Mouse (Mus musculus): ENCODE data around the gene RPS10-NUDT3. TPM values are rescaled to one million over a fixed set of nuclear protein-coding genes. Genes with fewer than 3 reads are reported as not detected.

The RPS10-NUDT3 gene
- polyA plus RNA-seq (2015; fragmentation: Nextera tagmentation; extraction: Ambion mirVana), result not detected in 2 replicates

GRCm38 (mm10) chr17:27634871-27635574, at the start of gene RPS10-NUDT3:
Gene RPS10-NUDT3 (minus strand): TSS chr17:27635222.

GRCm38 (mm10) chr17:27655089-27656010, 20.3 kb upstream of the RPS10-NUDT3 start, which contains the start of gene Pacsin1:
Gene Pacsin1 (plus strand): TSS chr17:27655509.

DNA sequence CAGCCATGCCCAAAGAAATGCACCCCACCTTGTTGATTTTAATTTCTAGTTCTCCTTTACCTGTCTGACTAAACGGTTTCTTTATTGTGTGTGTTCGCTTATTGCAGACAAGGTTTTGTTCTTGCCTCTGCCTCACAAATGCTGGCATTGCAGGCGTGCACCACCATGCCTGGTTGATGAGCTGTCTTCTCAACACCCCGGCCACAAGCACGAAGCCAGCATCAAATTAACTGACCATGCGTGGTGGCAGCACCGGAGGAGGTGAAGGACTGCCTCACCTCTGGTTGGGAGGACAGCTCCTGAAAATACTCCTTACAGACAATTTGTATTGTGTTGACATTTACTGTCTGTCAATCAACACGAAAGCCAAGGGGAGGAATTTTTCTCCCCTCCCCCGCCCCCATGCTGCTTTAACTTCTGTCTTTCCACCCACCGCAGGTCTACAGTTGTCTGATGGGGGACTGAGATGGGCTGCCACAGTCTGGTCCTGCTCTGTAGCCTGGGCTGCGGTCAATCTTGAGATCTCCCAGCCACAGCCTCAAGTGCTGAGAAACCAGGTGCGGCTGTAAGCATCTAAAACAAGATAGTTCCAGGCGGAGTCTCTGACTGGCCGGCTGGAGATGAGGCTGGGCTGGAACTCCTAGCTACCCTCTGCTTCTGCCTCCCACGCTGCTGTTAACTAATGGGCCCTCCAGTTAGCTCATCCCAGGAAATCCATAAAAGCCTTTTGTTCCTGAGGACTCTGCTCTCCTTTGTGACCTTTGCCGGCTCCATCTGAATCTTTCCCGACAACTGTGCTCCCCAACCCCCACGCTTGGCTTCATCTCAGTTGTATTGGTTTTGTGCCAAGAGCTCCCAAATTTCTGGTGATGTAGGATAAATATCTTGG, 1.4 kb upstream of the RPS10-NUDT3 start, which contains the start of gene Rps10:
Gene Rps10 (minus strand): TSS at position 538 of the 889 bp plus-strand sequence.

GRCm38 (mm10) chr17:27623360-27624326, 11.4 kb downstream of the RPS10-NUDT3 start, which contains the start of gene Nudt3:
Gene Nudt3 (minus strand): TSS chr17:27623495.

DNA sequence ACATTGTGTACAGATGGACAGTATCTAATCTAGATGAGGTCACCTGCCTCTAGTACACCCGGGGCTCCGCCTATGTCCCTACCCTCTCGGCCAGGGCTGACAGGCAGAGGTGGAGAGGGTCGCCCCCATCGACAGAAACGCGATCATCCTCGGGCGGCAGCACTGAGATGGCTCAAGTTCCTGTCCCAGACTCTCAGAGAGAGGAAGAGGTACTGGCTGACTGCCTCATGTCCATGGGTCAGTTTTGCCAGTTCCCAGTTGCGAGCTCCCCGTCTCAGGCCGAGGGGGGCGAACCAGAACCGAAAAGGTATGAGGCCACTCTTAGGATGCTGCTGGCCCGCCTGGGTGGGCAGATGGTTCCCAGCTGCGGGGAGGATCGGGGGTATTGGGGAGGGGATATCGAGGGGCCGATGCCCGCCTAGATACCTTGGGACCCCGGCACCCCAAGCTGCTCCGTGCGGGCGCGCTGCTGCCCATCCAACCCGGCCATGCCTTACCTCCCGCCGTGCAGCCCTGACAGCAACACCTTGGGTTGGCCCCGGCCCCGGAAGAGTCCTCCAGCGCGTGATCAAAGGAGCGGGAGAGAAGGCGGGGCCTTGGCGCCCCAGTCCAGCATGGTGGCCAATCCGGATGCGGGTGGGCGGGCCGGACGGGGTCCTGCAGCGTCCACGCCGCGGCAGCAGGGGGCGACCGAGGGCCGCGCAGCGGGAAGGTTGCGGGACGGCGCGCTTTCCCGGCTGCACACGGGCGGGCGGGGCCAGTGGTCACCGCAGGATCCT, 69.7 kb downstream of the RPS10-NUDT3 start, which contains the start of gene AI413582:
Gene AI413582 (minus strand): TSS at position 594 of the 779 bp plus-strand sequence.

GRCm38 (mm10) chr17:27556315-27557011, 78.6 kb downstream of the RPS10-NUDT3 start, which contains the start of gene Hmga1:
Gene Hmga1 (plus strand): TSS chr17:27556497.

Other genes starting within 250 kb of the RPS10-NUDT3 start
- not detected in 2 replicates for gene Grm4, start 113.8 kb downstream of the RPS10-NUDT3 start, polyA plus RNA-seq (2015; fragmentation: Nextera tagmentation; extraction: Ambion mirVana)
- gene Hmga1, start 78.7 kb downstream of the RPS10-NUDT3 start, polyA plus RNA-seq (2015; fragmentation: Nextera tagmentation; extraction: Ambion mirVana), result 75.4 and 76.9 TPM in 2 replicates
- 25.3 and 39.1 TPM in 2 replicates for gene AI413582, start 69.5 kb downstream of the RPS10-NUDT3 start, polyA plus RNA-seq (2015; fragmentation: Nextera tagmentation; extraction: Ambion mirVana)
- 48.3 and 49.0 TPM in 2 replicates for gene Nudt3, start 11.7 kb downstream of the RPS10-NUDT3 start, polyA plus RNA-seq (2015; fragmentation: Nextera tagmentation; extraction: Ambion mirVana)
- gene Rps10, start 1.4 kb upstream of the RPS10-NUDT3 start, polyA plus RNA-seq (2015; fragmentation: Nextera tagmentation; extraction: Ambion mirVana), result 728 and 735 TPM in 2 replicates
- gene Pacsin1, start 20.3 kb upstream of the RPS10-NUDT3 start, polyA plus RNA-seq (2015; fragmentation: Nextera tagmentation; extraction: Ambion mirVana), result 0.39 and 0.91 TPM in 2 replicates
- gene Spdef, start 93.7 kb upstream of the RPS10-NUDT3 start, polyA plus RNA-seq (2015; fragmentation: Nextera tagmentation; extraction: Ambion mirVana), result 0.15 TPM in 1 of 2 replicates, not detected in the other
- 12.7 and 13.7 TPM in 2 replicates for gene D17Wsu92e, start 185.4 kb upstream of the RPS10-NUDT3 start, polyA plus RNA-seq (2015; fragmentation: Nextera tagmentation; extraction: Ambion mirVana)
- 180 and 188 TPM in 2 replicates for gene Snrpc, start 202.9 kb upstream of the RPS10-NUDT3 start, polyA plus RNA-seq (2015; fragmentation: Nextera tagmentation; extraction: Ambion mirVana)
- 1.6 and 1.8 TPM in 2 replicates for gene Uhrf1bp1, start 221.2 kb upstream of the RPS10-NUDT3 start, polyA plus RNA-seq (2015; fragmentation: Nextera tagmentation; extraction: Ambion mirVana)

All from urinary bladder, postnatal 0 days (tissue).